Mouse (Mus musculus): ENCODE measurements around the gene Rad51d. TPM values are rescaled to one million over a fixed set of nuclear protein-coding genes. Genes with fewer than 3 reads are reported as not detected.
"Not testable (repeated sequence)": the region's sequence is repeated elsewhere in the genome, so short reads cannot be mapped to it uniquely, and the experiment has no call there.

The Rad51d gene
- polyA plus RNA-seq (2016; fragmentation: Nextera tagmentation; extraction: Ambion mirVana) = 14.2 and 16.6 TPM in 2 replicates

DNA sequence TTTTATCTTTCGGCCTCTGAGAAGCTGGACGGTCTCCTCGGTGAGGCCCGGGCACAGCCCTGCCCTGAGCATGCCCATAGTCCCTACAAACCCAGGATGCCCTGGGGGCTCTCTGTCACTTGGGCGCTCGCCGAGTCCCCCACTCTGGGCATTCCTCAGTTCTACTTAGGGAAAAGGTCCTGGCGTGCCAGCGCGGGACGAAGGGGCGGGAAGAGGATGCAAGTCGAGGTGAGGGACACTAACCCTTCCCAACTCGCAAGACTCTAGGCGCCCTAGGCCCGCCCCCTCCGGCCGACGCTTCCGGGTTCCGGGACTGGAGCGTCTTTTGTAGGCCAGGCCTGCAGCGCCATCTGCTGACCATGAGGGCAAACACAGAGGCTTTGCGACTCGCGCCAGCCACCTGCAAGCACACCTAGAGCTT, at the start of gene Rad51d:
Rad51d (minus strand) TSS at position 273 of the 421 bp plus-strand sequence.
- Histone ChIP-seq H3K9me3 (no peaks in the 10 kb centered on the region), H3K27me3 (ENCODE audit: insufficient read depth, poor library complexity, severe bottlenecking) (peaks cover 17% of the 10 kb centered on the region; the same call in 1 of the 2 replicates), H3K27ac (peak within 1 kb of the TSS; percentile 91), H3K36me3 (no peaks in the 10 kb centered on the region), H3K4me1 (peaks cover 19% of the 10 kb centered on the region), H3K4me3 (peak within 1 kb of the TSS; percentile 85)
- whole genome bisulfite sequencing = under 1% methylated on average over 26 of the region's 26 CpGs
- DNase-seq (ENCODE audit: low spot score) = peak; percentile 96

DNA sequence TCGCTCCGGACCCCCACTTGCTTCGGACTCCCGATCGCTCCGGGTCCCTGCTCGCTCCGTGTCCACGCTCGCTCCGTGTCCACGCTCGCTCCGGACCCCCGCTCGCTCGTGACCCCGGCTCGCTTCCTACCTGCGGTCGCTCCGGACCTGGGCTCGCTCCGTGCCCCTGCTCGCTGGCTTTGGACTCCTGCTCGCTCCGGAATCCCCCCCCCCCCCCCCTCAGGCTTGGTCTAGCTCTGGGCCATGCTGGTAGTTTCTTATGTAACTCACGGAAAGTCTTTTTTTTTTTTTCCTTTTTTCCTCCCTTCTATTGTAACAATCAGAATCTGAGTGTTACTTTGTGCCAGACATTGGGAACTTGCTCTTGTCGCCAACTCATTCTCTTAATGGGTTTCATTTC, 42.8 kb upstream of the Rad51d start:
- H3K27me3 ChIP-seq (ENCODE audit: insufficient read depth, poor library complexity, severe bottlenecking) = peaks cover 61% of the 10 kb centered on the region
- peak overlapping the region; percentile 59 for H3K4me3 ChIP-seq
- peaks cover 82% of the 10 kb centered on the region for H3K36me3 ChIP-seq
- H3K27ac ChIP-seq = no peak overlapping the region
- peaks cover 13% of the 10 kb centered on the region; the same call in 1 of the 2 replicates for H3K4me1 ChIP-seq
- WGBS = 24% methylated on average over 29 of the region's 29 CpGs
- no peaks in the 10 kb centered on the region for H3K9me3 ChIP-seq
- DNase-seq (ENCODE audit: low spot score) = no peak

DNA sequence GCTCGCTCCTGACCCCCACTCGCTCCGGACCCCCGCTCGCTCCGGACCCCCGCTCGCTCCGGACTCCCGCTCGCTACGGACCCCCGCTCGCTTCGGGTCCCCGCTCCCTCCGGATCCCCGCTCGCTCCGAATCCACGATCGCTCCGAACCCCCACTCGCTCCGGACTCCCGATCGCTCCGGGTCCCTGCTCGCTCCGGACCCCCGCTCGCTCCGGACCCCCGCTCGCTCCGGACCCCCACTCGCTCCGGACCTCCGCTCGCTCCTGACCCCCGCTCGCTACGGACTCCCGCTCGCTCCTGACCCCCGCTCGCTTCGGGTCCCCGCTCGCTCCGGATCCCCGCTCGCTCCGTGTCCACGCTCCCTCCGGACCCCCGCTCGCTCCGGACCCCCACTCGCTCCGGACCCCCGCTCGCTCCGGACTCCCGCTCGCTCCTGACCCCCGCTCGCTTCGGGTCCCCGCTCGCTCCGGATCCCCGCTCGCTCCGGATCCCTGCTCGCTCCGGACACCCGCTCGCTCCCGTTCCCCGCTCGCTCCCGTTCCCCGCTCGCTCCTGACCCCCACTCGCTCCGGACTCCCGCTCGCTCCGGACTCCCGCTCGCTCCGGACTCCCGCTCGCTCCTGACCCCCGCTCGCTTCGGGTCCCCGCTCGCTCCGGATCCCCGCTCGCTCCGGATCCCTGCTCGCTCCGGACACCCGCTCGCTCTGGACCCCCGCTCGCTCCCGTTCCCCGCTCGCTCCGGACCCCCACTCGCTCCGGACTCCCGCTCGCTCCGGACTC, 41.4 kb upstream of the Rad51d start:
- Histone ChIP-seq H3K4me1 (peaks cover 13% of the 10 kb centered on the region; the same call in 1 of the 2 replicates), H3K27ac (peak overlapping the region; percentile 56; the same call in 1 of the 2 replicates), H3K4me3 (peak overlapping the region; percentile 59), H3K27me3 (ENCODE audit: insufficient read depth, poor library complexity, severe bottlenecking) (peaks cover 66% of the 10 kb centered on the region), H3K36me3 (peaks cover 82% of the 10 kb centered on the region)
- DNase-seq (ENCODE audit: low spot score); H3K9me3 ChIP-seq: not testable (repeated sequence)
- WGBS = 4% methylated on average over 114 of the region's 119 CpGs

DNA sequence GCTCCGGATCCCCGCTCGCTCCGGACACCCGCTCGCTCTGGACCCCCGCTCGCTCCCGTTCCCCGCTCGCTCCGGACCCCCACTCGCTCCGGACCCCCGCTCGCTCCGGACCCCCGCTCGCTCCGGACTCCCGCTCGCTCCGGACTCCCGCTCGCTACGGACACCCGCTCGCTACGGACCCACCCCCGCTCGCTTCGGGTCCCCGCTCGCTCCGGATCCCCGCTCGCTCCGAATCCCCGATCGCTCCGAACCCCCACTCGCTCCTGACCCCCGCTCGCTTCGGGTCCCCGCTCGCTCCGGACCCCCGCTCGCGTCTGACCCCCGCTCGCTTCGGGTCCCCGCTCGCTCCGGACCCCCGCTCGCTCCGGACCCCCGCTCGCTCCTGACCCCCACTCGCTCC, 40.7 kb upstream of the Rad51d start:
- peaks cover 59% of the 10 kb centered on the region for H3K27me3 ChIP-seq (ENCODE audit: insufficient read depth, poor library complexity, severe bottlenecking)

DNA sequence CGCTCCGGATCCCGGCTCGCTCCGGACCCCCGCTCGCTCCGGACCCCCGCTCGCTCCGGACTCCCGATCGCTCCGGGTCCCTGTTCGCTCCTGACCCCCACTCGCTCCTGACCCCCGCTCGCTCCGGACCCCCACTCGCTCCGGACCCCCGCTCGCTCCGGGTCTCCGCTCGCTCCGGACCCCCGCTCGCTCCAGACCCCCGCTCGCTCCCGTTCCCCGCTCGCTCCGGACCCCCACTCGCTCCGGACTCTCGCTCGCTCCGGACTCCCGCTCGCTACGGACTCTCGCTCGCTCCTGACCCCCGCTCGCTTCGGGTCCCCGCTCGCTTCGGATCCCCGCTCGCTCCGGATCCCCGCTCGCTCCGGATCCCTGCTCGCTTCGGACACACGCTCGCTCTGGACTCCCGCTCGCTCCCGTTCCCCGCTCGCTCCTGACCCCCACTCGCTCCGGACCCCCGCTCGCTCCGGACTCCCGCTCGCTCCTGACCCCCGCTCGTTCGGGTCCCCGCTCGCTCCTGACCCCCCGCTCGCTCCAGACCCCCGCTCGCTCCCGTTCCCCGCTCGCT, 40.1 kb upstream of the Rad51d start:
- peaks cover 52% of the 10 kb centered on the region for H3K27me3 ChIP-seq (ENCODE audit: insufficient read depth, poor library complexity, severe bottlenecking)
- H3K9me3 ChIP-seq; DNase-seq (ENCODE audit: low spot score): not testable (repeated sequence)
- H3K27ac ChIP-seq = peak overlapping the region; percentile 38; the same call in 1 of the 2 replicates
- WGBS = 4% methylated on average over 84 of the region's 85 CpGs
- peak overlapping the region; percentile 59 for H3K4me3 ChIP-seq
- H3K4me1 ChIP-seq = peaks cover 17% of the 10 kb centered on the region; the same call in 1 of the 2 replicates
- peaks cover 84% of the 10 kb centered on the region for H3K36me3 ChIP-seq

More for the DNA sequence above, 40.7 kb upstream of the Rad51d start:
- H3K4me1 ChIP-seq = peaks cover 13% of the 10 kb centered on the region; the same call in 1 of the 2 replicates
- H3K27ac ChIP-seq = peak overlapping the region; percentile 56; the same call in 1 of the 2 replicates
- peaks cover 82% of the 10 kb centered on the region for H3K36me3 ChIP-seq
- not testable (repeated sequence) for H3K9me3 ChIP-seq; DNase-seq (ENCODE audit: low spot score)
- peak overlapping the region; percentile 59 for H3K4me3 ChIP-seq
- WGBS = 3% methylated on average over 61 of the region's 63 CpGs

DNA sequence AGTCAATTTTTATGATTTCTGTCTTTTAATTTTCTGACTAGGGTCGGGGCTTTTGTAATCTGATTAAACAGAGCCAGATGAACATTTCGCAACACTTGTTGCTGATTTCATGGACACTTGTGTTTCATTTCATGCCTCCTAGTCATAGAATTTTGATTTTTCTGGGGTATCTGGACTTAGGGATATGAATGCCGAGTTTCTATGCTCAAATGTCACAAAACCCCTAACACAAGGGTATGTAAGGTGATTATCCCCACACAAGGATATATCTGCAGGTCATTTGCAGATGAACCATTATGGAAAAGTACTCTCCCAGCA, 39.2 kb upstream of the Rad51d start:
- peaks cover 23% of the 10 kb centered on the region for H3K4me1 ChIP-seq
- H3K27me3 ChIP-seq (ENCODE audit: insufficient read depth, poor library complexity, severe bottlenecking) = peaks cover 45% of the 10 kb centered on the region
- no peak overlapping the region for H3K27ac ChIP-seq
- no peaks in the 10 kb centered on the region for H3K9me3 ChIP-seq
- 70% methylated on average over 3 of the region's 3 CpGs for WGBS
- no peak for DNase-seq (ENCODE audit: low spot score)
- peak overlapping the region; percentile 59; the same call in 1 of the 2 replicates for H3K4me3 ChIP-seq
- peaks cover 86% of the 10 kb centered on the region for H3K36me3 ChIP-seq

DNA sequence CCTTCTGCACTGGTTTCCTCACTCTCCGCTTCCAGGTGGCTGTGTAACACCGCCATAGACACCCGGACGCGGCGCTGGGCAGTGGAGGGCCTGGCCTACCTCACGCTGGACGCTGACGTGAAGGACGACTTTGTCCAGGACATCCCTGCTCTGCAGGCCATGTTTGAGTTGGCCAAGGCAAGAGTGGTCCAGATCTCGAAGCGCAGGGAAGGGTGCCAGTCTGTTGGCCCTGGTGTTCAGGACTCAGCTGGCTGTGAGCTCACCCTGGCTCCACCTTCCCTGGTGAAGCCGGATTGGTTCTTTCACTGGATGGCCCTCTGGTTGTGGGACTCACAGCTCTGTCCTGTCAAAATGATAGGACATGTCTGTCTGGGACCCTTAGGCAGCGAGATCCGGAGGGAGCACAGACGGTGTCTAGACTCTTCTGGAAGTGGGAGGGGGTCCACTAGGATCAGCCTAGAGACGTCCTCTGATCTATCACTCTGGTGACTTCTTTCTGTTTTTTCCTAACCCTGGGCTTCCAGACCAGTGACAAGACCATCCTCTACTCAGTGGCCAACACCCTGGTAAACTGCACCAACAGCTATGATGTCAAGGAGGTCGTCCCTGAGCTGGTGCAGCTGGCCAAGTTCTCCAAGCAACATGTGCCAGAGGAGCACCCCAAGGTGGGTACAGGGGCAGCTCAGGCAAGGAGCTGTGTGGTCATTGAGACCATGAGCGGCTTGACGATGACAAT, 38.7 kb upstream of the Rad51d start:
- no peak for DNase-seq (ENCODE audit: low spot score)
- H3K4me1 ChIP-seq = peaks cover 23% of the 10 kb centered on the region
- 34% methylated on average over 20 of the region's 20 CpGs for WGBS
- H3K27me3 ChIP-seq (ENCODE audit: insufficient read depth, poor library complexity, severe bottlenecking) = peaks cover 40% of the 10 kb centered on the region
- no peak overlapping the region for H3K27ac ChIP-seq
- H3K9me3 ChIP-seq = no peaks in the 10 kb centered on the region
- H3K36me3 ChIP-seq = peaks cover 85% of the 10 kb centered on the region
- no peak overlapping the region for H3K4me3 ChIP-seq

DNA sequence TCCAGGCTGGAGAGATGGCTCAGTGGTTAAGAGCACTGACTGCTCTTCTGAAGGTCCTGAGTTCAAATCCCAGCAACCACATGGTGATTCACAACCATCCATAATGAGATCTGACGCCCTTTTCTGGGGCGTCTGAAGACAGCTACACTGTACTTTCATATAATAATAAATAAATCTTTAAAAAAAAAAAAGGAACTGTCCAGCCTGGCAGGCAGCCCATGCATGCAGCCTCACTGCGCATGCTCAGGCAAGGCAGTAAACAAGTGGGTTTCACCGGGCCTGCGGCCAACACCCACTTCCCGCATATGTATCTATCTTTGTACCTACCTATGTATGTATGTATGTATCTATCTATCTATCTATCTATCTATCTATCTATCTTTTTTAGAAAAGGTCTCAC, 33.5 kb upstream of the Rad51d start:
- H3K9me3 ChIP-seq; DNase-seq (ENCODE audit: low spot score); H3K4me3 ChIP-seq; H3K27ac ChIP-seq: not testable (repeated sequence)
- 87% methylated on average over 6 of the region's 6 CpGs for WGBS
- Histone ChIP-seq H3K4me1 (peaks cover 18% of the 10 kb centered on the region), H3K36me3 (peaks cover 92% of the 10 kb centered on the region), H3K27me3 (ENCODE audit: insufficient read depth, poor library complexity, severe bottlenecking) (peaks cover 18% of the 10 kb centered on the region)

DNA sequence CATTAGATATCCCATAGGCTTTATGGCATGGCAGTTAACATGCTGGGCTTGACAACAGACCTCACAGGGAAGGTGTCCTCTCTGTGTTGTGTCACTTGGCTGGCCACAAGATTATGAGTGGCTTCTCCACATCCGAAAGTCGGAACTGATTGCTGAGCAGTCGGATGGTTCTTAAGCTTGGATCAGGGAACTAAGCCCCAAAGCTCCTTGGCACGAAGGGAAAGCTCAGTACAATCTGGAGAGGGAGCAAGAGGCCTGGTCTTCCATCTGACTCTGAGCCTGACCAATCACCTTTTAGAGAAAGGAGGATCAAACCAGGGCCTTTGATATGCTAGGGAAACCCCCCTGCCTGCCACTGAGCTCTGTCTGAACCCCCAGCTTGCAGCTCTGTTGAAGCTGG, 31.3 kb upstream of the Rad51d start:
- no peak for DNase-seq (ENCODE audit: low spot score)
- Histone ChIP-seq H3K4me1 (peaks cover 14% of the 10 kb centered on the region), H3K9me3 (no peaks in the 10 kb centered on the region), H3K36me3 (peaks cover 89% of the 10 kb centered on the region), H3K27ac (no peak overlapping the region), H3K4me3 (no peak overlapping the region), H3K27me3 (ENCODE audit: insufficient read depth, poor library complexity, severe bottlenecking) (0 out of 2 replicates have a peak, but pooled peaks cover 5% of the 10 kb centered on the region)
- 70% methylated on average over 4 of the region's 4 CpGs for WGBS

DNA sequence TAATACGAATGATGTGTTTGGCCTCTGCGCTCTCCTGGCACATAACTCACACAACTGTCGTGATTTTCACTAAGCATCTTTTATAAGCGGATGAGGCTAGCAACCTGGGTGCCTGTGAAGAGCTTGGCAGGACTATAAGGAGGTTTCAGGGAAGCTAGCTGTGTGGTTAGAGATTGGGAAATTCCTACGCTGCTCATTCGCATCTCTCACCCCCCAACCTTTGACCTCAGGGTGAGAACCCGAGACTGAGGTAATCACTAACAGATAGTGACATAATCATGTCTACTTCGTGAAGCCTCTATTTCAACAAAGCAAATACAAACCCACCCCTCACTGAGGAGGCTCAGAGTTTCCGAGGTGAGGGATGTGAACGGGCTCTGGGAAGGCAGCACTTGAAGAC, 30.4 kb upstream of the Rad51d start:
- no peaks in the 10 kb centered on the region for H3K9me3 ChIP-seq
- 0 out of 2 replicates have a peak, but pooled peaks cover 5% of the 10 kb centered on the region for H3K27me3 ChIP-seq (ENCODE audit: insufficient read depth, poor library complexity, severe bottlenecking)
- no peak overlapping the region for H3K27ac ChIP-seq
- peaks cover 87% of the 10 kb centered on the region for H3K36me3 ChIP-seq
- DNase-seq (ENCODE audit: low spot score) = no peak
- 55% methylated on average over 10 of the region's 10 CpGs for WGBS
- H3K4me1 ChIP-seq = peaks cover 13% of the 10 kb centered on the region
- H3K4me3 ChIP-seq = no peak overlapping the region

DNA sequence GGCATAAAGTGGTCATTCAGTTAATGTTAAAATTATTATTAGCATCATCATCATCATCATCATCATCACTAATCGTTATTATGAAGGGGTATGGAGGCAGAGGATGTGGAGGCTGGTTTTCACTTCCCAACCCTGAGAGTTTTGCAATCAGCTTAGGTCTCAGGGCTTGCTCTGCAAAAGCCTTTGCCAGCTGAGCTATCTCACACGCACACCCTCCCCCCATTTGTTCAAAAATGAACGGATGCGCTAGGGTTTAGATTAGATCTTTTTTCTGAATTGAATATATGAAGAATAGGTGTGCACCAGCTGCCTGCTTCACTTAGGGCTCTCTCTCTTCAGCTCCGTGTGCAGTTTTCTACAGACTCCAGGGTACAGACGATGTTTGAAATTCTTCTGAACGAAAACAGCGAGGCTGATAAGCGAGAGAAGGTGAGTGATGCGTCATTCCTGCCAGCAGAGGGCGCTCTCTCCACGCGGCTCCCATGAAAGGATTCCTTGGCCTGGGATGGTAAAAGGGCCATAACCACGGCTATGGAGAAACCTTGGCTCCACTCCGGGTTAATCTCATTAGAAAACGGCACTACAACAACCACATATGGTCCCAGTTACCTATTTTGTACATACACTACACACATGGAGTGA, 24.4 kb upstream of the Rad51d start:
- peak; percentile 89 for DNase-seq (ENCODE audit: low spot score)
- H3K9me3 ChIP-seq = no peaks in the 10 kb centered on the region
- 0 out of 2 replicates have a peak overlapping the region, but pooled peaks have one; percentile 16 for H3K27ac ChIP-seq
- H3K27me3 ChIP-seq (ENCODE audit: insufficient read depth, poor library complexity, severe bottlenecking) = no peaks in the 10 kb centered on the region
- H3K4me3 ChIP-seq = peak overlapping the region; percentile 33
- peaks cover 45% of the 10 kb centered on the region for H3K4me1 ChIP-seq
- 8% methylated on average over 16 of the region's 16 CpGs for WGBS
- H3K36me3 ChIP-seq = peaks cover 50% of the 10 kb centered on the region

DNA sequence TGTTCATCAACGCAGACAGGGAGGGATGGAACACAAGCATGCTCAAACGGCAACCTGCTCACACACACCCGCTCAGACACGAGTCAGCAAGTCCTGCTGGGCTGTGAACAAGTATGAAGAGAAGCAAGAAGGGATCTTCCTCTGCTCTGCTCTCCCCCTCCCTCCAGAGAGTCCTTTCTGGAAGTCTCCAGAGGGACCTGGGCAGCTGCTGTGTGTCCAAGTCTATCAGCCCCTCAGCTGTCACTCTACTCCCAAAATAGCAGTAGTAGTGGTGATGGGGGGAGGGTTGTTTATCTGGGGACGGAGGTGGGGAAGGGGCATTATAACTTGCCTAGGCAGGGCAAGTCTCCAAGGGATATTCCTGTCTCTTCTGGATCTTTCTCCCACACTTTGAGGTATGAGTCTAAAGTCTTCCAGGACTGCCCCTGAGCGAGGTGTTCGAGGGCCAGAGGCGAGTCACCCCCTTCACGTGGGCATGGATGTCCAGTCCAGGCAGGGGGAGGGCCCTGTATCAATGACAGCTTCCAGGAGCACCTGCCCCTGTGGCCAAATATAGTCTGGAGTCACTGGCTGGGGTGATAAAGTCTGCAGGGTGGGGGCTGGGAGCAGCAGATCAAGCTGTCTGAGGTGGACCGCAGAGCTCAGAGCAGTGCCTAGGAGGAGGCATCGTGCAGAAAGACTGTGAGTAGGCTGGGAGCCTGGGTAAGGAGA, 20.4 kb upstream of the Rad51d start:
- DNase-seq (ENCODE audit: low spot score) = peak; percentile 94
- 22% methylated on average over 11 of the region's 11 CpGs for WGBS
- Histone ChIP-seq H3K27ac (peak overlapping the region; percentile 94), H3K4me1 (peaks cover 64% of the 10 kb centered on the region), H3K9me3 (no peaks in the 10 kb centered on the region), H3K36me3 (peaks cover 31% of the 10 kb centered on the region), H3K27me3 (ENCODE audit: insufficient read depth, poor library complexity, severe bottlenecking) (no peaks in the 10 kb centered on the region), H3K4me3 (peak overlapping the region; percentile 64)
